Mouse (Mus musculus): ENCODE measurements around the gene Cct3. TPM values are rescaled to one million over a fixed set of nuclear protein-coding genes. Genes with fewer than 3 reads are reported as not detected.
"Not testable (repeated sequence)": the region's sequence is repeated elsewhere in the genome, so short reads cannot be mapped to it uniquely, and the experiment has no call there.

Cct3 gene
- total RNA-seq, 1 experiment from 2014 or later, result 372 TPM

GRCm38 (mm10) chr3:88284815-88285564 is 11.9 kb upstream of the Cct3 start:
- not testable (repeated sequence) for ATAC-seq (replicated peaks in 1 of 2; ENCODE audit: insufficient read depth in 1 of 2, low FRiP score in 2 of 2, low TSS enrichment in 1 of 2, low read depth in 1 of 2, poor library complexity in 2 of 2, severe bottlenecking in 2 of 2)

- ATAC-seq (replicated peaks in 1 of 2; ENCODE audit: insufficient read depth in 1 of 2, low FRiP score in 2 of 2, low TSS enrichment in 1 of 2, low read depth in 1 of 2, poor library complexity in 2 of 2, severe bottlenecking in 2 of 2), result not testable (repeated sequence)
Observed at GRCm38 (mm10) chr3:88285565-88285895, 11.4 kb upstream of the Cct3 start.

GRCm38 (mm10) chr3:88287110-88287509 is 9.8 kb upstream of the Cct3 start, which contains the start of gene Gm38392:
TSS of gene Gm38392 (minus strand) at chr3:88287210.
- no peak for ATAC-seq (replicated peaks in 1 of 2; ENCODE audit: insufficient read depth in 1 of 2, low FRiP score in 2 of 2, low TSS enrichment in 1 of 2, low read depth in 1 of 2, poor library complexity in 2 of 2, severe bottlenecking in 2 of 2)

GRCm38 (mm10) chr3:88288133-88288713 is 8.7 kb upstream of the Cct3 start:
- ATAC-seq (replicated peaks in 1 of 2; ENCODE audit: insufficient read depth in 1 of 2, low FRiP score in 2 of 2, low TSS enrichment in 1 of 2, low read depth in 1 of 2, poor library complexity in 2 of 2, severe bottlenecking in 2 of 2), result not testable (repeated sequence)

- no peak for ATAC-seq (replicated peaks in 1 of 2; ENCODE audit: insufficient read depth in 1 of 2, low FRiP score in 2 of 2, low TSS enrichment in 1 of 2, low read depth in 1 of 2, poor library complexity in 2 of 2, severe bottlenecking in 2 of 2)
Observed at GRCm38 (mm10) chr3:88291970-88292369, 4.9 kb upstream of the Cct3 start.

- not testable (repeated sequence) for ATAC-seq (replicated peaks in 1 of 2; ENCODE audit: insufficient read depth in 1 of 2, low FRiP score in 2 of 2, low TSS enrichment in 1 of 2, low read depth in 1 of 2, poor library complexity in 2 of 2, severe bottlenecking in 2 of 2)
Observed at GRCm38 (mm10) chr3:88295272-88295671, 1.6 kb upstream of the Cct3 start.

- ATAC-seq (replicated peaks in 1 of 2; ENCODE audit: insufficient read depth in 1 of 2, low FRiP score in 2 of 2, low TSS enrichment in 1 of 2, low read depth in 1 of 2, poor library complexity in 2 of 2, severe bottlenecking in 2 of 2), result no peak
Observed at GRCm38 (mm10) chr3:88296110-88296560, 781 bp upstream of the Cct3 start.

- peak; percentile 3 to 20; a peak in 2 of 4 replicates for ATAC-seq (replicated peaks in 1 of 2; ENCODE audit: insufficient read depth in 1 of 2, low FRiP score in 2 of 2, low TSS enrichment in 1 of 2, low read depth in 1 of 2, poor library complexity in 2 of 2, severe bottlenecking in 2 of 2)
Observed at GRCm38 (mm10) chr3:88297321-88297851, 470 bp downstream of the Cct3 start.

GRCm38 (mm10) chr3:88299172-88299571 is 2.3 kb downstream of the Cct3 start:
- ATAC-seq (replicated peaks in 1 of 2; ENCODE audit: insufficient read depth in 1 of 2, low FRiP score in 2 of 2, low TSS enrichment in 1 of 2, low read depth in 1 of 2, poor library complexity in 2 of 2, severe bottlenecking in 2 of 2), result no peak

GRCm38 (mm10) chr3:88324951-88325405 is 28.1 kb downstream of the Cct3 start, which contains the start of gene Glmp:
TSS of gene Glmp (plus strand) at chr3:88325023.
- peak; percentile 67 to 91 for ATAC-seq (replicated peaks in 1 of 2; ENCODE audit: insufficient read depth in 1 of 2, low FRiP score in 2 of 2, low TSS enrichment in 1 of 2, low read depth in 1 of 2, poor library complexity in 2 of 2, severe bottlenecking in 2 of 2)

GRCm38 (mm10) chr3:88328956-88329355 is 32.0 kb downstream of the Cct3 start:
- ATAC-seq (replicated peaks in 1 of 2; ENCODE audit: insufficient read depth in 1 of 2, low FRiP score in 2 of 2, low TSS enrichment in 1 of 2, low read depth in 1 of 2, poor library complexity in 2 of 2, severe bottlenecking in 2 of 2), result no peak

- ATAC-seq (replicated peaks in 1 of 2; ENCODE audit: insufficient read depth in 1 of 2, low FRiP score in 2 of 2, low TSS enrichment in 1 of 2, low read depth in 1 of 2, poor library complexity in 2 of 2, severe bottlenecking in 2 of 2), result peak in 1 of 2 experiments; percentile 44; a peak in 1 of 4 replicates
Observed at GRCm38 (mm10) chr3:88331282-88331681, 34.4 kb downstream of the Cct3 start.

- no peak for ATAC-seq (replicated peaks in 1 of 2; ENCODE audit: insufficient read depth in 1 of 2, low FRiP score in 2 of 2, low TSS enrichment in 1 of 2, low read depth in 1 of 2, poor library complexity in 2 of 2, severe bottlenecking in 2 of 2)
Observed at GRCm38 (mm10) chr3:88334029-88334658, 37.2 kb downstream of the Cct3 start.

GRCm38 (mm10) chr3:88334902-88335435 is 38.1 kb downstream of the Cct3 start:
- ATAC-seq (replicated peaks in 1 of 2; ENCODE audit: insufficient read depth in 1 of 2, low FRiP score in 2 of 2, low TSS enrichment in 1 of 2, low read depth in 1 of 2, poor library complexity in 2 of 2, severe bottlenecking in 2 of 2), result no peak

GRCm38 (mm10) chr3:88335436-88336053 is 38.6 kb downstream of the Cct3 start:
- peak; percentile 36 to 63 for ATAC-seq (replicated peaks in 1 of 2; ENCODE audit: insufficient read depth in 1 of 2, low FRiP score in 2 of 2, low TSS enrichment in 1 of 2, low read depth in 1 of 2, poor library complexity in 2 of 2, severe bottlenecking in 2 of 2)

GRCm38 (mm10) chr3:88336058-88337013 is 39.4 kb downstream of the Cct3 start, which contains the start of the genes Tmem79 and Smg5:
TSS of gene Tmem79 (minus strand) at chr3:88336148.
TSS of gene Smg5 (plus strand) at chr3:88336260.
- peak; percentile 84 to 92 for ATAC-seq (replicated peaks in 1 of 2; ENCODE audit: insufficient read depth in 1 of 2, low FRiP score in 2 of 2, low TSS enrichment in 1 of 2, low read depth in 1 of 2, poor library complexity in 2 of 2, severe bottlenecking in 2 of 2)
